Mouse (Mus musculus): ENCODE results near the gene Tenm3. TPM values are rescaled to one million over a fixed set of nuclear protein-coding genes. Genes with fewer than 3 reads are reported as not detected.

Tenm3 gene
- polyA plus RNA-seq, 1 experiment from 2014 or later, result 43.7 TPM

DNA sequence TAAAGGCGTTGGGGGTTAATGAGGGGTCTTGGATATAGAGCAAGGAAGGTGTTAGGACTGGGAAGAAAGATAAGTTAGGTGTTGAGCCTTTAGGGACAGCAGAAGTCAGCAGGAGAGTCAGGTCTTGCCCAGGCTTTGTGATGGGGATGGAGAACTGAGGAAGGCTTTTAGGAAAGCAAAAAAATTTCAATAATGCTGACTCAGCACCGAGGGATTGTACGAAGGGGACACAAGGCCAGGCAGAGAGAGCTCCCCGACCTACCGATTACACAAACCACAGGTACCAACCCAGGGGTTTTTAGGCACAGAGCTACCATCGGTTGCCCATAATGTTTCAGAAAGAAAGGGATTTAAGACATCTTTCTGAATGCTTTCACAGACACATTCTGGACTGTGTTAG, 583.9 kb downstream of the Tenm3 start:
- Histone ChIP-seq H3K27ac (no peak overlapping the region), H3K4me2 (replicated peaks) (no peak overlapping the region), H3K4me3 (replicated peaks; ENCODE audit: low read length) (no peak overlapping the region), H3K4me1 (replicated peaks; ENCODE audit: control insufficient read depth, insufficient read depth, low read length) (no peaks in the 10 kb centered on the region), H3K27me3 (ENCODE audit: control insufficient read depth, insufficient read depth, low read length) (no peaks in the 10 kb centered on the region), H3K9ac (no peak overlapping the region), H3K9me3 (ENCODE audit: control insufficient read depth, low read length) (no peaks in the 10 kb centered on the region), H3K36me3 (replicated peaks; ENCODE audit: control insufficient read depth, insufficient read depth) (no peaks in the 10 kb centered on the region)
- DNase-seq (ENCODE audit: low spot score) (no peak), ATAC-seq (ENCODE audit: low FRiP score) (no peak)
- 87% methylated on average over 6 of the region's 6 CpGs for WGBS

DNA sequence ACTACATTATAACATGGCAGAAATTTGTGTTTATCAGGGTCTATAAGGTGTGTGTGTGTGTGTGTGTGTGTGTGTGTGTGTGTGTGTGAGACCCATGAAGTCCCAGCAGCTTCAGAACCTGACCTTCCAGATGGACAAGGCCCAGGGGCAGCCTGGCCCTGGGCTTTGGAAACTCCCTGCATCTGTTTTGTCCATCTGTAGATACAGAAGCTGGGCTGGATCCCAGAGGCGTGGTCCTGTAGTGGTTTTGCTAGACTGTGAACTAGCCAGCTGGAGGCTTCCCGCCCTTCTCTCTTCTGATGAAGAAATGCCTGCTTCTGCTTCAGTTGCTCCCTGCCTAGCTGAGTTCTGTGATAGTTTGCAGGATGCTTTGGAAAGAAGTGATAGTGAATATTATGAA, 599.9 kb downstream of the Tenm3 start:
- no peak overlapping the region for H3K4me2 ChIP-seq (replicated peaks)
- no peaks in the 10 kb centered on the region for H3K27me3 ChIP-seq (ENCODE audit: control insufficient read depth, insufficient read depth, low read length)
- DNase-seq (ENCODE audit: low spot score) (no peak), ATAC-seq (ENCODE audit: low FRiP score) (no peak)
- 86% methylated on average over 2 of the region's 2 CpGs for WGBS
- no peaks in the 10 kb centered on the region for H3K9me3 ChIP-seq (ENCODE audit: control insufficient read depth, low read length)
- no peak overlapping the region for H3K27ac ChIP-seq
- H3K36me3 ChIP-seq (replicated peaks; ENCODE audit: control insufficient read depth, insufficient read depth), result peaks cover 9% of the 10 kb centered on the region
- no peak overlapping the region for H3K9ac ChIP-seq
- no peak overlapping the region for H3K4me3 ChIP-seq (replicated peaks; ENCODE audit: low read length)
- H3K4me1 ChIP-seq (replicated peaks; ENCODE audit: control insufficient read depth, insufficient read depth, low read length), result 0 out of 2 replicates have a peak, but pooled peaks cover 4% of the 10 kb centered on the region

DNA sequence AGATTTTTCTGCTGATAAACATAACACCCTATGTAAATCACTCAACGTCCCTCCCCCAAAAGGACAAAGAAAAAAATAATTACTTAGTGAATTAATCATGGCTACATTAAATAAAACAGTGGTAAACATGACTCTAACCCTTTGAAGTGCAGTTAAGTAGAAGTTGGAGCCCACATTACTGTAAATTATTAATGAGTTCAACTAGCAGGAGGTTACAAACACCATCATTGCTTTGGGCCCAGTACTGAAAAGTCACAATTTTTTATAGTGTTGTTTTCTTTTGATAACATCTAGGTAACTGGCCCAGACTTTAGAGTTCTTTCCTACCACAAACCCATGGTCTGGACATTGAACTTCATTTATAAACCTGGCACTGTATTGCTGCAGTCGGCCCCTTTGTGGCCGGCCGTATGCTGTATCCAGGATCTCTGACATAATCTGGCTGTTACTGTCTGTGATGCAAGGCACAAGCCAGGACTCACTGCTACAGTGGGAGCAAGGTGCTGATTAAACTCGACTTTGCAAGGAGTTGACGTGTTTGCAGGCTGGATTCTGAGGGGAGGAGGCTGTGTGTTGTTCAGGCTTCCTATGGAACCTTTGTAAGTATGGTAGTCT, 602.7 kb downstream of the Tenm3 start:
- no peak overlapping the region for H3K27ac ChIP-seq
- ATAC-seq (ENCODE audit: low FRiP score), result no peak
- H3K4me2 ChIP-seq (replicated peaks), result no peak overlapping the region
- DNase-seq (ENCODE audit: low spot score), result no peak
- H3K4me1 ChIP-seq (replicated peaks; ENCODE audit: control insufficient read depth, insufficient read depth, low read length), result 0 out of 2 replicates have a peak, but pooled peaks cover 4% of the 10 kb centered on the region
- H3K36me3 ChIP-seq (replicated peaks; ENCODE audit: control insufficient read depth, insufficient read depth), result peaks cover 28% of the 10 kb centered on the region
- no peak overlapping the region for H3K9ac ChIP-seq
- H3K4me3 ChIP-seq (replicated peaks; ENCODE audit: low read length), result no peak overlapping the region
- 74% methylated on average over 6 of the region's 6 CpGs for WGBS
- no peaks in the 10 kb centered on the region for H3K27me3 ChIP-seq (ENCODE audit: control insufficient read depth, insufficient read depth, low read length)
- 0 out of 2 replicates have a peak, but pooled peaks cover 4% of the 10 kb centered on the region for H3K9me3 ChIP-seq (ENCODE audit: control insufficient read depth, low read length)

DNA sequence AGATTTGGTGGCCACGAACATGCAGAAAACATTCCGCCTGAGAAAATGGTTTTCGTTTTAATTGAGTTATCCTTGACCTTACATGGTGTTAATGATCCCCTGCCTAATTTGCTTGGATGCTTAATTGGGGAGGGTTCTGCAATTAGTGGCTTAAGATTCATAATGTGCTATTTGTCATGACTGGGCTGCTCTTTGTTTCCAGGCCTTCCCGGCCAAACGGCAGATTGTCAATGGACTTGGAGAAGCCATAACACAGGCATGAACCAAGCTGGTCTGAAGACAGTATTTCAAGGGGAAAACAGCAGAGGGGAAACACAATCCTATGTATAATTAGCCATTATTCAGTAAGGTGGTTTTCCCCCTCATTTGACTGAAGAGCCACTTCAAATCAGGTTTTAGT, 606.8 kb downstream of the Tenm3 start:
- no peak overlapping the region for H3K4me3 ChIP-seq (replicated peaks; ENCODE audit: low read length)
- ATAC-seq (ENCODE audit: low FRiP score) (no peak), DNase-seq (ENCODE audit: low spot score) (no peak)
- H3K36me3 ChIP-seq (replicated peaks; ENCODE audit: control insufficient read depth, insufficient read depth), result peaks cover 46% of the 10 kb centered on the region
- H3K4me1 ChIP-seq (replicated peaks; ENCODE audit: control insufficient read depth, insufficient read depth, low read length), result no peaks in the 10 kb centered on the region
- WGBS, result 81% methylated on average over 5 of the region's 5 CpGs
- H3K9ac ChIP-seq, result no peak overlapping the region
- no peak overlapping the region for H3K4me2 ChIP-seq (replicated peaks)
- H3K9me3 ChIP-seq (ENCODE audit: control insufficient read depth, low read length), result peaks cover 12% of the 10 kb centered on the region
- no peaks in the 10 kb centered on the region for H3K27me3 ChIP-seq (ENCODE audit: control insufficient read depth, insufficient read depth, low read length)
- no peak overlapping the region for H3K27ac ChIP-seq

DNA sequence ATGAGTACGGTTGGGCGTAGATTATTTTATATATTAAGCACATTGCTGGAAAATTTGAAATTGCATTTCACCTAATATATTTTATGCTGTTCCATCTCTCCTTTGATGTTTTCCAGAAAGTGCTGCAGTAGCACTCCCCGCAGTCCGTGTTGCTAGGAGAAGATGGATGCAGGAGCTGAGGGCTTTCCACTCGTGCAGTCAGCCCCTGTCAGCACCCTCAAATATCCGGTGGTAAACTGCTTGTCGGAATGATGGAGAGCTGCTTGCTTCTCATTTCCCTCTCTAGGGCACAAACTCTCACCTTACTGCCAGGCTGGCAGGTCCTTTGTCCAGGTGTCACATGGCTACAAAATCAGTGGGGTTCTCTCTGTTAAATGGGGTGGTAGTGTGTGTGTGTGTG, 610.8 kb downstream of the Tenm3 start:
- Histone ChIP-seq H3K4me2 (replicated peaks) (no peak overlapping the region), H3K4me3 (replicated peaks; ENCODE audit: low read length) (no peak overlapping the region), H3K36me3 (replicated peaks; ENCODE audit: control insufficient read depth, insufficient read depth) (peaks cover 52% of the 10 kb centered on the region), H3K27ac (no peak overlapping the region), H3K9ac (no peak overlapping the region), H3K27me3 (ENCODE audit: control insufficient read depth, insufficient read depth, low read length) (no peaks in the 10 kb centered on the region), H3K4me1 (replicated peaks; ENCODE audit: control insufficient read depth, insufficient read depth, low read length) (no peaks in the 10 kb centered on the region), H3K9me3 (ENCODE audit: control insufficient read depth, low read length) (peaks cover 17% of the 10 kb centered on the region)
- DNase-seq (ENCODE audit: low spot score) (no peak), ATAC-seq (ENCODE audit: low FRiP score) (no peak)
- WGBS, result 74% methylated on average over 7 of the region's 7 CpGs

DNA sequence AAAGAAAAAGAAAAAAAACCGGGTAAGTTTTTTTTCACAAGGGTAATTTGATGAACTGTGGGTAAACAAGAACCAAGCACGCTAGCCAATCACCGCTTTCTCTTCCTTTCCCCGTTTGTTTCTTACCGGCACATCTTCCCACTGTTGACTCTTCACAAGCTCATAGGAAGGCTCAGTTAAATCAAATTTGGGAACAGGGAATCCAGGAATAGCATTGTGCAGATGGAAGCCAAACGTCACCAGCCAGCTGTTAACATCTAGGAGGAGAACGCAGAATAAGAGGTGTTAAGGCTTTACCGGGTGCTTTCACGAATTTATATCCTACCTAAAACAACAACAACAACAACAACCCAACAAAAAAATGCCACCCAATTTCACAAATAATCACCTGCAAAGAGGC, 611.9 kb downstream of the Tenm3 start:
- ATAC-seq (ENCODE audit: low FRiP score) (no peak), DNase-seq (ENCODE audit: low spot score) (no peak)
- Histone ChIP-seq H3K4me3 (replicated peaks; ENCODE audit: low read length) (no peak overlapping the region), H3K4me1 (replicated peaks; ENCODE audit: control insufficient read depth, insufficient read depth, low read length) (no peaks in the 10 kb centered on the region), H3K27ac (no peak overlapping the region), H3K9me3 (ENCODE audit: control insufficient read depth, low read length) (peaks cover 17% of the 10 kb centered on the region), H3K4me2 (replicated peaks) (no peak overlapping the region), H3K36me3 (replicated peaks; ENCODE audit: control insufficient read depth, insufficient read depth) (peaks cover 51% of the 10 kb centered on the region), H3K27me3 (ENCODE audit: control insufficient read depth, insufficient read depth, low read length) (no peaks in the 10 kb centered on the region), H3K9ac (no peak overlapping the region)
- WGBS, result 86% methylated on average over 9 of the region's 9 CpGs

DNA sequence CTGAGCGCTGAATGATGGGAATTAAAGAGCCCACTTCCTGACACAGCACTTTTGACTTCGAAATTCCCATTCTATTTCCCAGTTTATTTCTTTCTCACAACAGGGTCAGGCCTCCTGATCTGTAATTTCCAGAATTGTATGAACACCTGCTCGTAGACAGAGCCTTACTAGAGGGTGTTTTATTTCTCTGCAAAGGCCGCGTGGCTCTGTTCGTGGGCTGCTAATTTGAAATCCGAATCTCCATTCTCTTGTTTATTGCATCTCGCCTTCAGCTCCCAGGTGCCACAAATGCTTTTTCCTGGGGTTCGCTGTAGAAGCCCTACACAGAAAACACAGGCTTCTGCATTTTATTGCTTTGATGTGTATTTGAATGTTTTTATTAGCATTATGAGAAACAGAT, 612.4 kb downstream of the Tenm3 start:
- Histone ChIP-seq H3K4me3 (replicated peaks; ENCODE audit: low read length) (no peak overlapping the region), H3K4me2 (replicated peaks) (no peak overlapping the region), H3K9ac (no peak overlapping the region), H3K9me3 (ENCODE audit: control insufficient read depth, low read length) (peaks cover 14% of the 10 kb centered on the region), H3K36me3 (replicated peaks; ENCODE audit: control insufficient read depth, insufficient read depth) (peaks cover 47% of the 10 kb centered on the region), H3K4me1 (replicated peaks; ENCODE audit: control insufficient read depth, insufficient read depth, low read length) (no peaks in the 10 kb centered on the region), H3K27ac (no peak overlapping the region), H3K27me3 (ENCODE audit: control insufficient read depth, insufficient read depth, low read length) (no peaks in the 10 kb centered on the region)
- ATAC-seq (ENCODE audit: low FRiP score) (no peak), DNase-seq (ENCODE audit: low spot score) (no peak)
- WGBS, result 76% methylated on average over 9 of the region's 9 CpGs

DNA sequence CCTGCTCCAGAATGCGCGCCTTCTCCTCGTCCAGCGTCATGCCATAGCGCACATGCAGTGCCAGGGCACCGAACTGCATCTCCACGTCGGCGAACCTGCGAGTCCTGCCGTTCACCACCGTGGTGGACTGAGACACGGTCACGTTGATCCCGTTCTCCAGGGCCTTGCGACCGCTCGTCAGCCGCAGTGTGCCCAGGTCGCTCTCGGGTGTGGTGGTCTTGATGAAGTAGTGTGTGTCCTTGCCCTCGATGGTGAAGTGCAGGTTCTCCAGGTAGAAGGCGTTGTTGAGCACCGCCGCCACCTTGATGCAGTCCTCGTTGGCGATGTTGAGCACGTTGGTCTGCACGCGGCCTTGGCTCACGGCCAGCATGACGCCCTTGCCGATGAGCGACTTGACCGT, 615.1 kb downstream of the Tenm3 start:
- WGBS, result 97% methylated on average over 35 of the region's 35 CpGs
- no peak overlapping the region for H3K9ac ChIP-seq
- 0 out of 2 replicates have a peak, but pooled peaks cover 4% of the 10 kb centered on the region for H3K9me3 ChIP-seq (ENCODE audit: control insufficient read depth, low read length)
- ATAC-seq (ENCODE audit: low FRiP score) (no peak), DNase-seq (ENCODE audit: low spot score) (no peak)
- peaks cover 12% of the 10 kb centered on the region for H3K4me1 ChIP-seq (replicated peaks; ENCODE audit: control insufficient read depth, insufficient read depth, low read length)
- H3K4me2 ChIP-seq (replicated peaks), result no peak overlapping the region
- H3K27me3 ChIP-seq (ENCODE audit: control insufficient read depth, insufficient read depth, low read length), result no peaks in the 10 kb centered on the region
- H3K36me3 ChIP-seq (replicated peaks; ENCODE audit: control insufficient read depth, insufficient read depth), result peaks cover 27% of the 10 kb centered on the region
- H3K27ac ChIP-seq, result no peak overlapping the region
- no peak overlapping the region for H3K4me3 ChIP-seq (replicated peaks; ENCODE audit: low read length)

DNA sequence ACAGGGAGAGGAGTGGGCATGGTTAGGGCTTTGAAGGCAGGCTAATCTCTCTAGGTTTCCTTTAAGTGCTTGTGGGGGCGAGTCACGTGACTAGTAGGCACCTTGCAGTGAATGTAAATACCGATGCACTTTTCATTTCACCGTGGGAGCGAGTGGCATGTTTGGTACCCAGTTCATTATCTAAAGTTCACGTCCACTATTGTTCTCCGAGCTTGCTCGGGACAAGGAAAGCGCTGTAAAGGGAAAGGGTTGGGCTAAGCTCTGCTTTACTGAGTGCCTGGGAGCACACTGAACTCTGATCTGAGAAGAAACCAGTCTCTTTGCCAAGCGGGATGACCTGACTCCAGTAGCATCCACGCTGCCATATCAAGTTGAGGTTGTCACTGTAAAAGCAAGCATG, 619.0 kb downstream of the Tenm3 start:
- 13% methylated on average over 11 of the region's 11 CpGs for WGBS
- Histone ChIP-seq H3K9me3 (ENCODE audit: control insufficient read depth, low read length) (0 out of 2 replicates have a peak, but pooled peaks cover 4% of the 10 kb centered on the region), H3K9ac (no peak overlapping the region), H3K4me1 (replicated peaks; ENCODE audit: control insufficient read depth, insufficient read depth, low read length) (peaks cover 19% of the 10 kb centered on the region), H3K36me3 (replicated peaks; ENCODE audit: control insufficient read depth, insufficient read depth) (peaks cover 20% of the 10 kb centered on the region), H3K27me3 (ENCODE audit: control insufficient read depth, insufficient read depth, low read length) (0 out of 2 replicates have a peak, but pooled peaks cover 6% of the 10 kb centered on the region), H3K27ac (peak overlapping the region; percentile 39; the same call in 1 of the 2 replicates), H3K4me2 (replicated peaks) (peak overlapping the region; percentile 25), H3K4me3 (replicated peaks; ENCODE audit: low read length) (no peak overlapping the region)
- DNase-seq (ENCODE audit: low spot score) (no peak), ATAC-seq (ENCODE audit: low FRiP score) (0 out of 2 replicates have a peak, but pooled peaks have one; percentile 5)

DNA sequence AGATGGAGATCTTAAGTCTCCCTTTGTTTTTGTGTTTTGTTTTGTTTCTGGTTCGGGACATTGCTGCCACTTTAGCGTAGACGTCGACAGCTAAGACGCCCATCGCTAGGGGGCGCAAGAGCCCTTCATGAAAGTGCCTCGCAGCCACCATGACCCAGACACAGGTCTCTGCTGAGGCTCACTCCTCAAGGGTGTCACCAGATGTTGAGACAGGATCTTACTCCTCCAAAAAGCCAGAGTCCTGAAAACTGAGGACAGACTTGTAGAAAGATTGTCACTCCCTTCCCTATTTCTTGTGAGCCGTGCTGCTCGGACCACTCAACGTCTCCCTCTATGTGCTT, 621.4 kb downstream of the Tenm3 start:
- H3K9me3 ChIP-seq (ENCODE audit: control insufficient read depth, low read length), result no peaks in the 10 kb centered on the region
- peak overlapping the region; percentile 56 for H3K4me2 ChIP-seq (replicated peaks)
- ATAC-seq (ENCODE audit: low FRiP score), result peak; percentile 61
- peak overlapping the region; percentile 20 for H3K4me3 ChIP-seq (replicated peaks; ENCODE audit: low read length)
- peak overlapping the region; percentile 42 for H3K9ac ChIP-seq
- H3K27ac ChIP-seq, result no peak overlapping the region
- no peaks in the 10 kb centered on the region for H3K36me3 ChIP-seq (replicated peaks; ENCODE audit: control insufficient read depth, insufficient read depth)
- H3K27me3 ChIP-seq (ENCODE audit: control insufficient read depth, insufficient read depth, low read length), result 0 out of 2 replicates have a peak, but pooled peaks cover 6% of the 10 kb centered on the region
- peaks cover 19% of the 10 kb centered on the region for H3K4me1 ChIP-seq (replicated peaks; ENCODE audit: control insufficient read depth, insufficient read depth, low read length)
- WGBS, result 15% methylated on average over 11 of the region's 11 CpGs
- DNase-seq (ENCODE audit: low spot score), result peak; percentile 96

Measured in hindbrain, embryonic 14.5 days (tissue).